Mouse (Mus musculus): Measurements from ENCODE around the gene Ppp1r37.
A peak's percentile ranks its signal among the peaks of the same experiment; 100 is the strongest.
"Not testable (repeated sequence)": the region's sequence is repeated elsewhere in the genome, so short reads cannot be mapped to it uniquely, and the experiment has no call there.

The Ppp1r37 gene

DNA sequence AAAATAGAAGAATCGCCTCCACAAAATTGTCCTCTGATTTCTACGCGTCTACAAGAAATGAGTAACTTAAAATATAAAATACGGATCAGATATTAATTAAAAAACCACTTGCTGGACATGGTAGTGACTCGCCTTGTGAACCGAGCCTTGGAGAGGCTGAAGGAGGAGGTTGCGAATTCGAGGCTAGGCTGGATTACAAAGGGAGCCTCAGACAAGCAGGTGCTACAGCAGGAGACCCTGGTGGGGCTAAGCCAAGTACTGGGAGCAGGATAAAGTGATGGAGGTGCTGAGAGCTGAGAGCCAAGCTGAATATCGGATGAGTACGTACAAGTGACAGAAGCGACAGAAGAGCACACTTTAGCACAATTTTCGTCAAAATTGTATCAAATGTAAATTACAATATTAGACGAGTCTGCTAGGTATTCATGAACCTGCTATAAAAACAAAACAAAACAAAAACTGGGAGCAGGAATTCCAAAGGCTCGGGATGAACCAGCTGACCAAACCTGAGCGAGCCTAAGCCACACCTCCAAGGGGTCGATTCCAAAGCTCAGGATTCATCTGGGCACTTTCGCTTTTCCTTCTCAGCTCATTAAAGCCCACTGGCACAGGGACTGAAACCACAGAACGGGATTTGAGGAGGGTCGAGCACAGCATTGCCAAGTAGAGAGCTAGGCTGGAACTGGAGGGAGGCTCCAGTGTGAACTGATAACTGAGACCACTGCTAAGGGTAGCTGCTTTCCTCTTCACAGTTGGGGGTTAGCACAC lies at the start of gene Ppp1r37:
Gene Ppp1r37 (minus strand): TSS at position 434 of the 768 bp plus-strand sequence.
- peak; percentile 96 for DNase-seq

DNA sequence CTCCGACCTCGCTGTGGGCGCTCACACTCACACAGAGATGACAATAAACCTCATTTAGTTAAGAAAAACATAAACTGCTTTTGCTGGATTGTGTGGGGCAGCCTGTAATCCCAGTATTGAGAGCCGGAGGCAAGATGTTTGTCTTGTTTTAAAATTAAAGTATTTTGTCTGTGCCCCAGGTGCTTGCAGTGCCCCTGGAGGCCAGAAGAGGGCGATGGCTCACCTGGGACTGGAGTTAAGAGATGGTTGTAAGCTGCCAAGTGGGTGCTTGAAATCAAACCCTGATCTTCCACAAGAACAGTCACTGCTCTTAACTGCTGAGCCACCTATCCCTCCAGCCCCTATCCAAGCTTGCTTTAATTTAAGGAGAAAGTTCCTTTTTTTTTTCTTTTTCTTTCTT lies 48.1 kb upstream of the Ppp1r37 start:
- DNase-seq = no peak

DNA sequence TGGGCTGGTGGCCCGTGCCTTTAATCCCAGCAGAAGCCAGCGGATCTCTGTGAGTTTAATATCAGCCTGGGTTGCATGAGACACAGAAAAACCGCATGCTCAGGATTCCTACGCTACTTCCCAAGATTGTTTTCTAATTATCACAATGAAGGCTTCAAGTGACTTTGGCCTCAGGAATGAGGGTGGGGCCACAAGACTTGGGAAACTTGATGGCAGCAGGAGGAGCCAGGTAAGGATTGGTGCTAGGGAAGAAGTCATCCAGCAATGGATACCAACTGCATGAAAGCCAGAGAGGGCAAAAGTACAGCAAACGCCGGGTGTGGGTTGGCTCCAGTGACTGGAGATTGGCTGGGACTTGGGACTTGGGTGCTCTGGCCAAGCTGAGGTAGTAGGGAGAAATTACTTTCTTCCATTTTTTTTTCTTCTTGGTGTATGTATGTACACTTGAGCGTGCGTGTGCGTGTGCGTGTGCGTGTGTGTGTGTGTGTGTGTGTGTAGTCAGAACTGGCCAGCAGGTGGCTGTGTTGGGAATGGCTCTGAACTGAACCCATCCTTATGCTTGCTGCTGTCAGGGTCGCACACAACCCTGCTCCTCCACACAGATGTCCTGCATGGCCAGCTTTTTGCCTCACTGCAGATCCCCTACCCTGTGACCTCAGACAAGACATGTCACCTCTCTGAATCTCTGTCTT lies 46.9 kb upstream of the Ppp1r37 start:
- no peak for DNase-seq

DNA sequence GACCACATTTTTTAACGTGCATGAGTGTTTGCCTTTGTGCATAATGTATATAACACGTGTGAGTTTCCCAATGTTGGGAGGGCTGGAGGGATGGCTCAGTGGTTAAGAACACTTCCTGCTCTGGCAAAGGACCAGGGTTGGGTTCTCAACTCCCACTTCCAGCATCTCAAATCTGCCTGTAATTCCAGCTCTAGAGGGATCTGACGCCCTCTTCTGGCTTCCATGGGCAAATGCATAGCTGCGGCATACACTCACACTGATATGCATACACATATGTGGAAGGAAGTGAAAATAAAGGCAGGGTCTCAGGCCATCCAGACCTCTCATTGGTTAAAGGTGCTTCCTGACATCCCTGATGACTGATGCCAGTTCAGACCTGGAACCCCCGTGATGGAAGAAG lies 44.4 kb upstream of the Ppp1r37 start:
- no peak for DNase-seq

DNA sequence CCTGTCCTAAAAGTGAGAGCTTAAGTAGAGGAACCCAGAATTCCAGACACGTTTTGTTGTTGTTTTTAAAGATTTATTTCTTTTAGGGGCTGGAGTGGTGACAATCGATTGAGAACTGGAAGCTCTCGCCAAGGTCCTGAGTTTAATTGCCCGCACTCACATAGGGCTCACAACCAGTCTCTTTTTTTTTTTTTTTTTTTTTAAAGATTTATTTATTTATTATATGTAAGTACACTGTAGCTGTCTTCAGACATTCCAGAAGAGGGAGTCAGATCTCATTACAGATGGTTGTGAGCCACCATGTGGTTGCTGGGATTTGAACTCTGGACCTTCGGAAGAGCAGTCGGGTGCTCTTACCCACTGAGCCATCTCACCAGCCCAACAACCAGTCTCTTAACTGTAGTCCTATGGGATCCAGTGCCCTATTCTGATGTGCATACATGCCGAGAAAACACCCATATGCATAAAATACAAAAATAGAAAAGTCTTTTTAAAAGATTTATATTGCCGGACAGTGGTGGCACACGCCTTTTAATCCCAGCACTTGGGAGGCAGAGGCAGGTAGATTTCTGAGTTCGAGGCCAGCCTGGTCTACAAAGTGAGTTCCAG lies 41.8 kb upstream of the Ppp1r37 start:
- DNase-seq = not testable (repeated sequence)

DNA sequence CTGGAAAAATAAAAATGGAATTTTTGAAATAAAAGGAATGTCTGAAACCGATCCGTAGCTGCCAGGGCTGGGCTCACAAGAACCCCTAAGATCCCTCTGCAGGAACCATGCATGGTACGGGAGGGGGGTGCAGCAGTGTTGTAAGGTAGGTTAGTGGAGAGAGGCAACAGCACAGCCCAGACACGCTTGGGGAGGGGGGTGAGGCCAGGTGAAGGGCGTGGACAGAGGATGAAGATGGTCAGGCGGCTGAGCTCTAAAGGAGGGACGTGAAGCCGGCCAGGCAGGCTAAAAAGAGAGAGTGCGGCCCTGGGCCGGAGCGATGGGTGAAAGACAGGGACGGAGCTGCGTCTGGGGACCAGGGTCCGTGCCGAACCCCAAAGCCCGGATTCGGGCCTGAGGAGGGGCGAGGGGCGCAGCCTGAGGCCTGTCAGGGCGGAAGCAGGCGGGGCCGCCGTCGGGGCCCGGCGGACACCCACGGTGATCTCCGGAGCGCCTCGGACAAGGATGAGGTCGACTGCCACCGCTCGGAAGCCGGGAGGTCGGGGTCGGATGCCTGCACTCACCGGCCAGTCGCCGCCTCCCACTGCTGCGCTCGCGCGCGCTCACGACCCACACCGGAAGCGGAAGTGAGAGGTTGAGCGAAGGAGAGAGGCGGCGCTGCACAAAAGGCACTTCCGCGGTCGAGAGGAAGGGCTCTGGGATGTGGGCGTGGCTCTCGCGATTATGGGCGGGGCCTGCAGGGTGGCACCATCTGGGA lies 41.2 kb upstream of the Ppp1r37 start, which contains the start of gene Clasrp:
Gene Clasrp (minus strand): TSS at position 638 of the 757 bp plus-strand sequence.
- peak; percentile 100 for DNase-seq

DNA sequence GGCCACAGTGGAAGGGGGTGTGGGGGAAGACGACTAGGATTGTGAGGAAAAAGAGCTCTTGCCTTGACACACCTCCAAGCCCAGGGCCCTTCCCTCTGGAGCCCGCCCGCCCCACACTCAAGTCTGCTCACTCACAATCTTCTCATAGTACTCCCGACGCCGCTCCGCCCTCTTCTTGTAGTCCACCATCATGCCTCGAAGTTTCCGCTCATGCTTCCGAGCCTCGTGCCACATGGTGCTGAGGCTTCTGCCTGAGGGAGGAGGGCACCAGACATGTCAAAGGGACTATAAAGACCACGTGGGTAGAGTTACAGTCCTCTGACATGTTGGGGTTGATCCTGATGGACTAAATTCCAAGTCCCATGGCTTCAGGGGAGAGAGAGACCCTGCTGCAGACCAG lies 40.2 kb upstream of the Ppp1r37 start:
- DNase-seq = no peak

DNA sequence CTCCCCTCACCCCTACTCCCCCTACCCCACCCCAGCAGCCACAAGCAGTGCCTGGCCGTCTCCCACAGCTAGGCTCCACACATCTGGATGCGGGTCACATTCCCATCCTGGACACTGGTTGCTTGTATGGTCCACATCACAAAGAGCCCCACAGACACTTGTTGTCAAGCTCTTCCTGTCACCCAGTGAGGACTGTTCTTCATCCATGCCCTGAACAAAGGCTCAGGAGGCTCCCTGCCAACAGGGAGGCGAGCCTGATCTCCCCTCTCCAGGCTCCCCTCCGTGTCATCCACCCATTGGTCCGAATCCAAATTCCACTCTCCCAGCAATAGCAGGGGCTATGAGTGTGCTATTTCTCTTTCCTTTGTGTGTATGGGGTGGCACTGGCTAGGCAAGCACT lies 37.7 kb upstream of the Ppp1r37 start:
- DNase-seq = no peak

DNA sequence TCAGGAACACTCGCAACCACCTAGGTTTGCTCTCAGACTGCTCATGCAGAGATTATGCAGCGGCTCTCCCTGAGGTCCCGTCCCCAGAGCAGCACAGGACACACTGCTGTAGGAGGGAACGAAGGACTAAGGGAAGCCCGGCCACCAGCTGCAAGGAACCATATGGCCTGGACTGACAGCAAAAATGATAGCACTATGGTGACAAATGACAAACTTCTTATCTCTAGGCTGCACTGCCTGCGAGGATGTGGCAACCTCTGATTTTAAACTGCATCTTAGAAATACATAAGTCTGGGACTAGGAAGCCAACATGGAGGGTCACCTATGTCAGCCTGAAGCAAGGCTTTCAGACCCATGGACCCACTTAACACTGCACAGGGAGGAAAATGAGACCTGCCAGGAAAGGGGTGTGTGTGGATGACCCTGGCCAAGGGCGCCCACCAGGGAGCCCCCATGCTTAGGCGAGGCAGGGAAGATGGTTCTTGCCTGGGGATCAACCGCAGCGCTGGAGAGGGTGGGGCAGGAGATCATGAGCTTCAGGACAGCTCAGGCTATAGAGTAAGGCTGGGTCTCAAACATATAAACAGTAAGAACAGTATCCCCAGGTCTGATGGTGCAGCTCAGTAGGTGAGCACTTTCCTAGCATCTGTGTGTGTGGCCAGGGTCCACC lies 30.3 kb upstream of the Ppp1r37 start:
- DNase-seq = no peak

DNA sequence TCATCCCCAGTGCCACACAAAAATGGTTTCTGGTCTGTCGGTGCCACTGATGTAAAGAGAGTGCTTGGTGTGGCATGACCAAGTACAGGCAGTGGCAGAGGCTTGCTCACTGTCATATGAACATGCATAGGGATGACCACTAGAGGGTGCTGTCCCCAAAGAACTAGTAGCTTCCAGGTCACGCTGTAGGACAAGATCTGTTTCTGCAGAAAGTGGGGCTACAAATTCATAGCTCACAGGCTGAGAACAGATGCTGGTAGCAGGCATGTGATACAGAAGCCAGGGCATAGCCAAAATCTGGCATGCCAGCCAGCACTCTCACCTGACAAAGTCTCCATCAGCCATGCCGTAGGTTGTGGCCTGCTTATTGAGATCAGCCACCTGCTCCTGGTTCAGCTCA lies 27.0 kb upstream of the Ppp1r37 start:
- peak; percentile 94 for DNase-seq

DNA sequence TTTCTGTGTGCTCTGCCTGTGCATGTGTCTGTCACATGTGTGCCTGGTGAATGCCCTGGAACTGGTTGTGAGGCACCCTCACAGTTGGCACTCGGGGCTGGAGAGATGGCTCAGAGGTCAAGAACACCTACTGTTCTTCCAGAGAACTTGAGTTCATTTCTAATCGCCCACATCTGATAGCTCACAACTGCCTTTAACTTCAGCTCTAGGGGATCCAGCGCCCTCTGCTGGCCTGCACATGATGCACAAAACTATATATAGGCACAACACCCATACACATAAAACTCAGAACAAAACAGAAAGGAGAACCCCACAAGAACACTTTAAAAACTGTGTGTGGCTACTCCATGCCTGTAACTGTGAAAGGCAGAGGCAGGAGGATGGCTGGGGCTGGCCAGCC lies 26.3 kb upstream of the Ppp1r37 start:
- no peak for DNase-seq

DNA sequence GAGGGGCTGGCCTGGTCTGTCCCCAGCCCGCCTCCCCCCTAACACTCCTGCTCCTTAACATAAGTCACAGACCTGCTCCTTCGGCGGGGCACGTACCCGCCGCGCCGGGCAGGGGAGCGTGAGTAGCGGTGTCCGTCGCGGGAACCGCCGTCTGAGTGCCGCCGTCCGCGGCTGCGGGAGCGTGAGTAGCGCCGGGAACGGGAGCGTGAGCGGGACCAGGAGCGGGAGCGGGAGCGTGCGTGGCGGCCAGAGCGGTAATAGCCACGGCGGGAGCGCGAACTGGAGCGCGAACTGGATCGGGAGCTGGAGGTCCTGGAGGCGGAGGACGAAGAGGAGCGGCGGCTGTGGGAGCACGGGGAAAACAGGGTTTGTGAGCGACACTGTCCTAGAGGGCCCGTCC lies 23.4 kb upstream of the Ppp1r37 start:
- DNase-seq = no peak

DNA sequence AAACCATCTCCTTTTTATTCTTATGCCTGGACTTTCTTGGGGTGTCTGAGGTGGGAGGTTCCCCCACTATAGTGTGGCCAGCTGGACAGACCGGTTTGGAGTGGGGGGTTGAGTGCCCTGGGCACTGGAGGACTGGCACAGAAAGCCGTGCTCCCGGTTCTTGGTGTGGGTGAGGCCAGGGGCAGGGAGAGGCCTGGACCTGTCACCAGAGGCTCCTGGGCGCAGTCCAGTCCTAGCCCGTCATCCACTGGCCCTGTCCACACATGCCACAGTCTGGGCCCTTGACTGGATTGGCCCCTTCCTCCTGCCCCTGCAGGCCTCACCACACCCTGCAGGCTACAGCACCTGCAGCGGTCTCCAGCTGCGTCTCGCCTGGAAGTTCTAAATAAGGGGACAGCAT lies 17.8 kb upstream of the Ppp1r37 start:
- DNase-seq = no peak

DNA sequence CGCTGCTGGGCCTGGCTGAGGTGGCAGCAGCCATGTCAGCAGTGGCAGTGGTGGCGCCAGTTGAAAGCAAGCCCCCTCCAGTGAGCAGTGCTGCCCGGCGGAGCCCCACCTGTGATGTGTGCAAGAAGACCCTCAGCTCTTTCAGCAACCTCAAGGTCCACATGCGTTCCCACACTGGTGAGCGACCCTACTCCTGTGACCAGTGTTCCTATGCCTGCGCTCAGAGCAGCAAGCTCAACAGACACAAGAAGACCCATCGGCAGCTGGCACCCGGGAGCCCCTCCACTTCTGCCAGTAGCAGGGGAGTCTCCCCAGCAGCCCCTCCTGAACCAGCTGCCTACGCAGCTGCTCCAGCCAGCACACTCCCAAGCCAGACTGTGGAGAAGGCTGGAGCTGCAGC lies 16.9 kb upstream of the Ppp1r37 start:
- DNase-seq = peak; percentile 91

DNA sequence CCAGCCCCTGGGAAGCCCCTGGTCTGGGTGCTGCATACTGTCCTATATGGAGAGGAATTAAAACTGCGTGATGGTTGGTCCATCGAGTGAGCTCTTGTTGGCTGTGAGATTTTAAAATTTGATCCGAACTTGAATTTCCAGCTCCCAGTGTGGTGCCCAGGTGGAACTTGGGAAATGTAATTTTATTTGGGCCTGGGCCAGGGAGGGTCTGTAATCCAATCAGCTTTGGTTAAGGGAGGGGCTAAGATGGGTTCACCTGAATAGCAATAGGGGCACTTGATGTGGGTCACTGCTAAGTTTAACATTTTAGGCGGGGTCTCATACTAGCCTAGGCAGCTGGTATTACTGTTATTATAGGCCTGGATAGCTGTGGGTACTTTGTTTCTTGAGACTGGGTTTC lies 15.6 kb upstream of the Ppp1r37 start:
- DNase-seq = no peak

DNA sequence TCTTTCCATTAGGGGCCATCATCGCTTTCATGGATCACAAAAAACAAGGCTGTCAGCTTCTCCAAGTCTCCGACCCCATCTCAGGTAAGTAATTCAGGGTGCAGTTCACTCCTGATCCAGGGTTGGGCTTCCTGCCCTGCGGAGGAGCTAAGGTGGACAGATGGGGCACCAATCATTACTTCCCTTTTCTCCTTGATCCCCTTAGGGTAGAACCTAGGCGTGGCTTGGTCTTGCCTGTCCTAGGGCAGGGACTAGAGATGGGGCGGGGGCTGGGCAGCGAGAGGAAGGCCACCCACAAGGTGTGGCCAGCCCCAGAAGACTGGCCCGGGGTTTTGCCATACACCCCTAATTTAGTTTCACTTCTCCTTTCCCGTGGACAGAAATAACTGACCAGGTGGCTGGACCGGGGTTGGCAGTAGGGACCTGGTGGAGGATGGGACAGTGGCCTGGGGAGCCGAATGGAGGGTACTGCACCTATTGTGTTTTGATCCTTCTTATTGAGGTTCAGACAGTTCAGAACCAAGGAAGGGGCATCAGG lies 15.1 kb upstream of the Ppp1r37 start:
- DNase-seq = peak; percentile 97

DNA sequence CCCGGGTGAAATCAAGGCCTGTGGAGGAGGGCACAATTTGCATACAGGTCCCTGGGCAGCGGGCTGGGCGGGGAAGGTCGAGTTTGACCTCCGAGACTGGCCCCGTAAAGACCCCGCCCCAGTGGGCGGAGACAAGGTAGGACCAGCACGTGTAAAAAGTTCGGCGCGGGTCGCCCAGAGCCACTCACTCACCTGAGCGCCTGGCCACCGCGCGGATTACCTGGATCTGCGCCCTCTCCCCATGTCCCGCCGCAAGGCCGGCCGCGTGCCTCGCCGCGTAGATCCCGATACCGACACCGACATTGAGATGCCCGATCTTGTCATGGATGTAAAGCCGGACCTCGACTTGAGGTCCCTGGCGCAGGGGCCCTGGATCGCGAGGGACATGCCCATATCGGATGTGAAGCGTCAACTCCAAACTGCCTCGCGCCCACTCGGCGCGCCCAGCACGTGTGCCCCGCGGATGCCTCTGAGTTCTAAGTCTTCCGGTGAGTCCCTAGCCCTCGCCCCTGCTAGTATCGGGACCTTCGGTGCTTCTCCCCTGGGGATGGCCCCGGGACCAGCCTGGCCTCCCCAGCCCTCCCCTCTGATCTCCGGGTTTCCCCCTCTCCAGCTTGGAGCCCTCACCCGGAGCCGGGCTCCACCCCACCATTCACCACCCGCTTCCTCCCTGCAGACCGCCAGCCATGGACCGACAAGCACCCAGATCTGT lies 14.4 kb upstream of the Ppp1r37 start, which contains the start of the genes Zfp296 and Gemin7:
Gene Zfp296 (plus strand): TSS at position 147 of the 712 bp plus-strand sequence.
Gene Gemin7 (minus strand): TSS at position 455 of the 712 bp plus-strand sequence.
- DNase-seq = peak; percentile 95

DNA sequence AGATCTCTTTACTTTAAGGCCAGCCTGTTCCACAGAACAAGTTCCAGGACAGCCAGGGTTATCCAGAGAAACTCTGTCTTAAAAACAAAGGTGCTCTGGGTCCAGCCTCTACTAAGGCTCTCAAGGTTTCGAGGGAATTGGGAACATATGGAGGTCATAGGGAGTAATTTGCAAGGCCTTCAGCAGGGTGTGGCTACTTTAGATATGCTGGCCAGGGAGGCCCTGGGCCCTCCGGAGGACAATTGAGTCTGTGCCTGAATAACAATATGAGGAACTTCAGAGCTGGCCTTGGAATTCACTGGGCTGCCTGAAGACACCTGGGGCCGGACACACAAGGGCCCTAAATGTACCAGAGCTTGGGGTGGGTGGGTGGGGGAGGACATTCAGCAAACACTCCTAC lies 12.7 kb upstream of the Ppp1r37 start:
- no peak for DNase-seq

DNA sequence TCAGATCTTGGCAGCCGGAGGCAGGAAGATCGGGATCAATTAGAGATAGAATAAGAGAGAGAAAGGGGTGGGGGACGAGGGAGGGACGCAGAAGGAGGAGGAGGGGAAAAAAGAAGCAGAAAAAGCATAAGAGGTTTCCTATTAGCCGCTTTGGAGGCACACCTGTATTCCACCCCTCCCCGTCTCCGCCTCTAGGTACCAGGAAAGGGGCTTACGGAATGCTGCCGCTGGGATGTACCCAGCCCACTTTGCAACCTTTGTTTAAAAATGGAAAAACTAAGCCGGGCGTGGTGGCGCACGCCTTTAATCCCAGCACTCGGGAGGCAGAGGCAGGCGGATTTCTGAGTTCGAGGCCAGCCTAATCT lies 10.9 kb upstream of the Ppp1r37 start:
- peak; percentile 91 for DNase-seq

DNA sequence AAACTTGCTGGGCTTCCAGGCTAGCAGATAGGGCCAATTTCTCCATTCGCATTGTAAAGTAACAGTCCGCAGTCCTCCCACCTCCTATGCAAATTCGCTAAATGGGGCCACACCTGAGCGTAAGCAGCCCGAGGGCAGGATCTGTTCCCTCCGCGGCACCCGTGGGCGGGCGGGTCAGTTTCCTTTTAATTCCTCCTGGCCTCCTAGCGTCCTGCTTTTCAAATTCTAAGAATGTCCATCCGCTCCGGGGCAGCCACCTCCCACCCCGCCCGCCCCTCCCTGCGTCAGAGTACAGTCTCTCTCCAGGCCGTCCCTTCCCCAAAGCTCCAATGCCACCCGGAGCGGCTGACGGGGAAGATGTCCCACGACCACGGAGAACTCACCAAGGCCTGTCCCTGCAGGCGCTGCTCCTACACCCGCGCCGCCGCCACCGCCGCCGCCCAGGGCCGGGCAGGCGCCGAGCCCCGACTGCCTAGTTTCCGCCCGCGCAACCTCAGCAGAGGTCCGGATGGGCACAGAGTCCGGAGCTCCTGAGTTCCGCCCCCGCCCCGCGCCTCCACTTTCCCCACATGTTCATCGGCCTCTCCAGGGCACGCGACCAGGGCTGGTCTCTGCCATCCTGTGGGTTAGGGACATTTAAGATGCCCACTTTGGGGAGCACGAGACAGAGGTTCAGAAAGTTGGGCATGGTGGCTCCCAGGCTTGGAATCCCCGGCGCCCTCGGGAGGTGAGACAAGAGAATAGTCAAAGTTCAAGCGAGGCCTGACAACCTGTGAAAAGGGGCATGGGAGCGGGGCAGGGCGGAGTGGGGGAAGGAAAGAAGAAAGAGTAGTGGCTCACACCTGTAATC lies 10.3 kb upstream of the Ppp1r37 start:
- DNase-seq = peak; percentile 98

DNA sequence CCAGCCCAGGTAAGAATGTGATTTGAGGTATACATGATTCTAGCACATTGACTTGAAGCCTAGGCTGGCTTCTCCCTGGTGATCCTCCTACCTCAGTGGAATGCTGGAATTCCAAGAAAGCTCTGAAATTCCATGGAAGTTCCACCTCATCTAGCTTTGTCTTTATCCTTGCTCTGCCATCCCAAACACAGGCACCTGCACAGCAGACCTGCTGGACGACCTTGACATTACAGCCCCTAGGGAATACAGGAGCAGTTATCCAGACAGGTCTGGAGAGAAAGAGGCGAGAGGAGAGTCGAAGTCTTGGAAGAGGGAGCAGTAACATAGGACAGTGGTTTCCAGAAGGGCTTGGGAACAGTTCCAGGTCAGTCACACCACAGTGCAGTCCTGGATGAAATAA lies 6.8 kb upstream of the Ppp1r37 start:
- no peak for DNase-seq

All from heart, adult 11 months (tissue).